Mouse (Mus musculus) frontal cortex, postnatal 14 days (tissue): Measurements from ENCODE around the gene Daxx.
"Not testable (repeated sequence)": the region's sequence is repeated elsewhere in the genome, so short reads cannot be mapped to it uniquely, and the experiment has no call there.

Experiments used
- DNase-seq, 2 experiments: peaks; one replicate each; pipeline ENCODE4 v3.0.0; 2022; ENCODE audit warnings: low spot score in 2 of 2

The Daxx gene

GRCm38 (mm10) chr17:33902491-33902890, 6.7 kb upstream of the Daxx start:
- DNase-seq, result no peak

DNA sequence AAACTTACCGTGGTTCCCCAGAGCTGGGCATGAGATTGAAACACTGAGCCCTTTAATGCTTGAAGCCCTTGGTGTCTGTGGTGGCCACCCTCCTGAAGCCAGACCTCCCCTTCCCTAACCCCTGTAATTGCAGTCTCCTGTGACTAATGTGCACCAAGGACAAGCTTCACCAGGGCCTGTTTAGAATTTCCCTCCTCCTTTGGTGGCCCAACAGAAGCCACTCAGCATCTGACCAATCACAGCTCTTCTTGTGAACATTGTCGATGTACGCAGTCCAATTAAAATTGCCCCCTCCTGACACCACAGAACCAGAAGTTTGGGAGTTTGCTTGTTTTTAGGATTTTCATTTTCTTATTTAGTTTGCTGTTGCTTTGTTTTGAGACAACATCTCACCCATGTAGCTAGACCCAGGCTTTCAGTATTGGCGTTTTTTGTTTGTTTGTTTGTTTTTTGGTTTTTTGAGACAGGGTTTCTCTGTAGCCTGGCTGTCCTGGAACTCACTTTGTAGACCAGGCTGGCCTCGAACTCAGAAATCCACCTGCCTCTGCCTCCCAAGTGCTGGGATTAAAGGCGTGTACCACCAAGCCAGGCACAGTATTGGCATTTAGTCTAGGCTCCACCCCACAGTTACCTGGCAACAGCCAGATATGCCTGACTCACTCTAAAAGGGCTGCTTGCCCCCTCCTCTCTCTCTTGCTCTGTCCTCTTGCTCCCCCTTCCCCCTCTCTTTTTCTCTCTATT, 5.1 kb upstream of the Daxx start:
- not testable (repeated sequence) for DNase-seq

DNA sequence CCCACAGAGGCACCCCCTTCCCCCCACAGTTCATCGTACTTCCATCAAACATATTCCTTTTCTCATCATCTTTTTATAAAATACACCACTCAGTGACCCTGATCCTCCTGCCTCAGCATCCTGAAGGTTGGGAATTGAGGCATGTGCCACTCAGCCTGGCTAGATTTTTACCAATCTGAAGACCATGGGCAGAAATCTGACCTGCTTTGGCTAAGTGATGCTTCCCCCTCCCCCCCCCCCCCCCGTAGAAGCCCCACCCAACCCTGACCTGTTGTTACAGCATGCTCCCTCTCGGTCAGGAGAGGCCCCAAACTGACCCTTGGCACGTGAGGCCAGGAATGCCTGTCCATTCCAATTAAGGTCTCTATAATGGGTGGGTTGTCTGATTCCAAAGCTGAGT, 4.4 kb upstream of the Daxx start, which contains the start of gene Platr17:
Gene Platr17 (plus strand): TSS at position 301 of the 400 bp plus-strand sequence.
- DNase-seq, result not testable (repeated sequence)

DNA sequence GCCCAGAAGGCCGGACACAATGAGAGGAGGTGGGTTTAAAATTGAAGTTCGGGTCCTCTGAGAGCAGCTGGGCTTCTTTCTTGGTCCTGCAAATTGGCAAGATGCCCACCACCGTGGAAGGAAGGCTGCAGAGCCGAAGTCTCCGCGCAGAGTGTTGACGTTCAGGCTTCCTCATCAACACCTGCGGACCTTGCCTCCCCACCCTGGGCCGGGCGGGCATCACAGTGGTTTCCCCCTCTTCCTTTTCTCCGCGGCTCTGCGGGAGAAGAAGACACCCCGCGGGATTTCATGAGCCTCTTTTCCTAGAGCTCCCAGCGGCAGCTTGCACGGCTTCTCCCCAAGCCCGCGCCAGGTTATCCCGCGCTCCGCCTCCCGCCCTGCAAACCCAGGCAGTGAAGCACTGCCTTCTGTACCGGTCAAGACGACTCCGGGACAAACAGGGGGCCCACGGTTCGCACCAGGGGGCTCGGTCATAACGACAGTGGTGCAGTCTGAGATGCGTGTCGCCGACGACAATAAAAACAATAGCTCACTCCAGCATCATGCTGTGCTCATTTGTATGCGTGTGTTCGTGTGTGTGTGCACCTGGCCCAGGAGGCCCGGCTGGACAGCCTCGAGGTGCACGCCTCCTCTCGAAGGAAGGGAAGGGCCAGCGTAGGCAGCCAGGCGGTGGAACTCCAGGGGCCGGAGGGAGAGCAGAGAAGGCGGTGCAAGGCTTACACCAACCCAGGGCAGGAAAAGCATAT, 710 bp upstream of the Daxx start:
- peak; percentile 51 to 56 for DNase-seq

GRCm38 (mm10) chr17:33909869-33910250, 646 bp downstream of the Daxx start:
- no peak for DNase-seq

GRCm38 (mm10) chr17:33910346-33911051, 1.3 kb downstream of the Daxx start:
- DNase-seq, result no peak

- peak in 1 of 2 experiments; percentile 5 for DNase-seq
These were observed 2.0 kb downstream of the Daxx start for GRCm38 (mm10) chr17:33911052-33911812.

- DNase-seq, result no peak
These were observed 2.7 kb downstream of the Daxx start for GRCm38 (mm10) chr17:33911813-33912414.

- DNase-seq, result no peak
These were observed 4.0 kb downstream of the Daxx start for GRCm38 (mm10) chr17:33913264-33913663.

DNA sequence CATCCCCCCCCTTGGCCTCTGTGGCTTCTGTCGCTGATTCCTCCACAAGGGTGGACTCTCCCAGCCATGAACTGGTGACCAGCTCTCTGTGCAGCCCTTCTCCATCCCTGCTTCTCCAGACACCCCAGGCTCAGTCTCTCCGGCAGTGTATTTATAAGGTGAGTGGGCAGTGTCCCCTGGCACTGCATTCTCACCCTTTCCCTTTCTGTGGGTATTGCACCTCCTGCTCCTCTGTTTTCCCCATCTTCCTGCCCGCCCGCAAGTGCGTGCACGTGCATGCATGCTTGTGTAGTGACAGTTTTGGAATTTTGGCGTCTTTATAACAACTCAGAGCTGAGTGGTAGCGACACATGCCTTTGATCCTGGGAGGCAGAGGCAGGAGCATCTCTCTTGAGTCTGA, 4.7 kb downstream of the Daxx start:
- DNase-seq, result no peak

GRCm38 (mm10) chr17:33914969-33915391, 5.8 kb downstream of the Daxx start:
- no peak for DNase-seq

GRCm38 (mm10) chr17:33915671-33916250, 6.5 kb downstream of the Daxx start, which contains the start of the genes Tapbp and Zbtb22:
Gene Tapbp, plus strand, starts transcription at chr17:33915899.
Gene Zbtb22, plus strand, starts transcription at chr17:33915904.
- DNase-seq, result peak; percentile 93 to 97

DNA sequence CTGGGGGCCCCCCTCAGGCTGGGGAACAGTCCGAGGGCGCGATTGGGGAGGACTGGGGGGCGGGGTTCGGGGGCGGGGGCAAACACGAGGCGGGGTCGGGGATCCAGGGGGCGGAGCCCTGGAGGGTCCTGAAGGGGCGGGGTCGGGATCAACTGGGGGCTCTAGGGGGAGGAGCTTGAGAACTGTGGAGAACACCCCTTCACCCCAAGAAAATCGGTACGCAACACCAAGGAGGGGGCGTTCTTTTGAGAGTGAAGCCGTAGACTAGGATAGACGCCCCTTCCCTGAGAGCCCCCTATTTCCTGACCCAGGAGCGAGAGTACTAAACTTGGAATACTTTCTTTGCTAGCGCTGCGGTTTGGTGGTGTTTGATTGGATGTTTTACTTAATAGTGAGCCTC, 7.1 kb downstream of the Daxx start:
- no peak for DNase-seq

DNA sequence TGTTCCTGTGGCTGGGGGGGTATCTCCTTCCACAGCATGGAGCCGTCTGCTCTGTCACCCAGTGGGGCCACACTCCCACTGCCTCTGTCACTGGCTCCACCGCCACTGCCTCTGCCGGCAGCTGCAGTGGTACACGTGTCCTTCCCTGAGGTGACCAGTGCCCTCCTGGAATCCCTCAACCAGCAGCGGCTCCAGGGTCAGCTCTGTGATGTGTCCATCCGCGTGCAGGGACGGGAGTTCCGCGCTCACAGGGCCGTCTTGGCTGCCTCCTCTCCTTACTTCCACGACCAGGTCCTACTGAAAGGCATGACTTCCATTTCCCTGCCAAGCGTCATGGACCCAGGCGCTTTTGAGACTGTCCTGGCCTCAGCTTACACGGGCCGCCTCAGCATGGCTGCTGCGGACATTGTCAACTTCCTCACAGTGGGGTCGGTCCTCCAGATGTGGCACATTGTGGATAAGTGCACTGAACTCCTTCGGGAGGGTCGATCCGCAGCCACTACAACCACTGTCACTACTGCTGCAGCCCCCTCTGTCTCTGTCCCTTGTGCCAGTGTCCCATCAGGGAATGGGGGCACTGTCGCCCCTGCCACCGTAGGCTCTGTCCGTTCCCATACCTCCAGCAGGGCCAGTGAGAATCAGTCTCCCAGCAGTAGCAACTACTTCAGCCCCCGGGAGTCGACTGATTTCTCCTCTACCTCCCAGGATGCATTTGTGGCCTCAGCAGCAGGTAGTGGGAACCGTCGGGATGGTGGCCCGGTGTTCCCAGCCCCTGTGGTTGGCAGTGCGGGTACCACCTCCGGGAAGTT, 7.8 kb downstream of the Daxx start:
- peak in 1 of 2 experiments; percentile 18 for DNase-seq

DNA sequence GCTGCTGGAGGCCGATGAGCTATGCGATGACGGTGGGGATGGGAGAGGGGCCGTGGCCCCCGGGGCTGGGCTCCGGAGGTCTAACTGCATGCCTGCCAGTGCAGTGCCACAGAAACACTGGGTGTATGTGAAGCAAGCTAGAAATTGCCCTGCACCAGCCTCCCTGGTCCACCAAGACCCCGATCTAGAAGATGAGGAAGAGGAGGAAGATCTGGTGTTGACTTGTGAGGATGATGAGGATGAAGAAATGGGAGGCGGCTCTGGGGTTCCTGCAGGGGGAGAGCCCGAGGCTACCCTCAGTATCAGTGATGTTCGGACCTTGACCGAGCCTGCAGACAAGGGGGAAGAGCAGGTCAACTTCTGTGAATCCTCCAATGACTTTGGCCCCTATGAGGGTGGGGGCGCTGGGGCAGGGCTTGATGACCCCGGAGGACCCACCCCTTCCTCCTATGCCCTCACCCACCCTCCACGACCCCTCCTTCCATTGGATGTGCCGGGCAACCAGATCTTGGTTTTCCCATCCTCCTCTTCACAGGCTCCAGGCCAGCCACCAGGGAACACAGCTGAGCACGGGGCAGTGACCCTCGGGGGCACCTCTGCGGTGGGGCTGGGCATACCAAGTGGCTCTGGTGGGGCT, 8.6 kb downstream of the Daxx start:
- no peak for DNase-seq

DNA sequence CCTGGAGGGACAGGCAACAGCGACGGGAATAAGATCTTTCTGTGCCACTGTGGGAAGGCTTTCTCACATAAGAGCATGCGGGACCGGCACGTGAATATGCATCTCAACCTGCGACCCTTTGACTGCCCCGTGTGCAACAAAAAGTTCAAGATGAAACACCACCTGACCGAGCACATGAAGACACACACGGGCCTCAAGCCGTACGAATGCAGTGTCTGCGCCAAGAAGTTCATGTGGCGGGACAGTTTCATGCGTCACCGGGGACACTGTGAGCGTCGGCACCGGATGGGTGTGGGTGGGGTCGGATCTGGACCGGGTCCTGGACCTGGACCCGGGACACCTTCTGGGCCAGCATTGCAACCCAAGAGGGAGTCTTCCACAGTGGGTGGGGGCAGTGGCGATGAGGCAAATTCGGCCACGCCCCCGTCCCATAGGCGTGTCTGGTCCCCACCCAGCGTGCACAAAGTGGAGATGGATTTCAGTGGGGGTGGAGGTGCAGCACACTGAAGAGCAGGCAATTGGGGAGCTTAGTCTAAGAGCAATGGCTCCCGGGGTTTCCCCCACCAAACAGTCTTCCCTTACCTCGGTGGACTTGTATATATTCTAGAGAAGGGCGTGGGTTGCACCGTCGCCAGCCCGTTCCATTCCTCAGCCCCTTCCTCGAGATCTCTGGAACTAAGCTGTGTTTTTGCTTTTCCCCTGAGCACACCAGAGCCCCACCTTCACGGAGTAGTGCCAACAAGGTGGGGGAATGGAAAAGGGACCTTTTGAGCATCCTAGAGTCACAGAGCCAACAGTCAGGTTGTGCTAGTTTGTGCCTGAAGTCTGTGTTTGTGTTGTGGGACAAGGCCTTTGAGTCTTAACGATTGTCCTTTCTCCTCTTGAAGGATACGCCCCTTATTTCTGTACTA, 9.3 kb downstream of the Daxx start:
- DNase-seq, result no peak

DNA sequence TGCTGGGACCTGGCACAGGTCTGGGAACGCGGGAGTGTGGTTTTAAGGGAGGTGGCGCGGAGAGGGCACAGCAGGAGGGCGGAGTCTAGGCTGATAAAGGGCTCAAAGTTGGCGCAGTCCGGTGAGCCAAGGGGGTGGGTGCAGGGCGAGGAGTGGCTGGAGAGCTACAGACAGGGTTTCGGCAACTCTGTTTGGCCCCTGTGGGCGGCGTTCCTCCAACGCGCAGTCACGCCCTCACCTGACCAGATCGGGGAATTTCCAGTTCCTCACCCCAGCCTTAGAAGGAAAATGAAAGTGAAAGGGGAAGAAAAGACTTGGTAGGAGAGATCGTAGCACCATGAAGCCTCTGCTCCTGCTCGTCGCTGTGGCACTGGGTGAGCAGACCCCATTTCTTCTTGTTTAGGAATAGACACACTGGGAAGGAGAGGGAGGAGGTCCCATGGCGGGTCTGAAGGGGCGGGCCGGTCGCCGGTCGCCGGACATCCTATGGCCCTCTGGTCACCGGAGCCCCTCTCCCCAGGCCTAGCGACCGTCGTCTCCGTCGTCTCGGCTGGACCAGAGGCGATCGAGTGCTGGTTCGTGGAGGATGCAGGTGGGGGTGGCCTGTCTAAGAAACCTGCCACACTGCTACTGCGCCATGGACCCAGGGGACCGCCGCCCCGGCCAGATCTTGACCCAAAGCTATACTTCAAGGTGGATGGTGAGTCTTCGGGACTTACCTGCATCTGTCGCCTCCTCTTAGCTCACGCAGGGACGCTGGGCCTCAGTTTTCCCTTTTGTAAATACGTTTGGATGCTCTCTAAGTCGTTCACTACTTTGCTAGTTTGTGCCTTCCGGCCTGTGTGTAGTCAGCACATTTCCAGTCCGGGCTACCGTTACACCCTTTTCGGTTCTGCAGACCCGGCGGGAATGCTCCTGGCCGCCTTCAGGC, 10.4 kb downstream of the Daxx start:
- peak in 1 of 2 experiments; percentile 37 for DNase-seq
